Mouse (Mus musculus): Measurements from ENCODE around the gene Zfp580.
"Not testable (repeated sequence)": the region's sequence is repeated elsewhere in the genome, so short reads cannot be mapped to it uniquely, and the experiment has no call there.

Zfp580 gene

DNA sequence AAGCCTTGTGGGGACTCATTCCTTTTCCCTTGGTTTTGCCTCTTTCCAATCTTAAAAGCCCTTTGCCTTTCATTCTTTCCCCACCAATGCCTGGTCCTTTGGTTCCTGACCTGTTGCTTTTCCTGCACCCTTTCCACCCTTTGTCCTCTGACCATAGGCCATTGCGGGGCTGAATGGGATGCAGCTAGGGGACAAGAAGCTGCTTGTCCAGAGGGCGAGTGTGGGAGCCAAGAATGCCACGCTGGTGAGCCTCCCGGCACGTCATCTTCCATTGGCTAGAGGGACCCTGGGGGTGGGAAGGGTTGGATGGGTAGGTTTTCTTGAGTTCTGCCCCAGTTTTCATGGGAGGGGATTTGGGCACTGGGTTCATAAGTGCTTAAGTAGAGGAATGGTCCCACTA, 23.6 kb downstream of the Zfp580 start:
- DNase-seq: peak in 1 of 2 experiments; percentile 67

DNA sequence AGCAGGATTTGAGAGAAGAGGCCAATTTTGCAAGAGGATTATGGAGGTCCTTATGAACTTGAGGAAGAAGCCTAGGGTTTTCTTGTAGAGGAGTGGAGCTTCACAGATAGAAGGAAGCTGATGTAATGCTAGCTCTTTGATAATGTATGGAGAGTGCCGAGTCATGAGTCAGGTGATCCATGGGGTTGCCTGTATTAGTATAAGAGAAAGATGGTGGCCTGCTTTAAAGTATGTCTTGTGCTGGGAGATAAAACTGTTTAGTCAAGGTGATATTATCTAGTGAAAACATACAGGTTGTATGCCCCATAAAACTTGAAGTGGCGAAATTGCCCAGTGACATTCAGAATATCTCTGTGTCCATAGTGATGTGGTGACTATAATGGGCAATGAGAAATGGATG, 25.6 kb downstream of the Zfp580 start:
- no peak for DNase-seq

DNA sequence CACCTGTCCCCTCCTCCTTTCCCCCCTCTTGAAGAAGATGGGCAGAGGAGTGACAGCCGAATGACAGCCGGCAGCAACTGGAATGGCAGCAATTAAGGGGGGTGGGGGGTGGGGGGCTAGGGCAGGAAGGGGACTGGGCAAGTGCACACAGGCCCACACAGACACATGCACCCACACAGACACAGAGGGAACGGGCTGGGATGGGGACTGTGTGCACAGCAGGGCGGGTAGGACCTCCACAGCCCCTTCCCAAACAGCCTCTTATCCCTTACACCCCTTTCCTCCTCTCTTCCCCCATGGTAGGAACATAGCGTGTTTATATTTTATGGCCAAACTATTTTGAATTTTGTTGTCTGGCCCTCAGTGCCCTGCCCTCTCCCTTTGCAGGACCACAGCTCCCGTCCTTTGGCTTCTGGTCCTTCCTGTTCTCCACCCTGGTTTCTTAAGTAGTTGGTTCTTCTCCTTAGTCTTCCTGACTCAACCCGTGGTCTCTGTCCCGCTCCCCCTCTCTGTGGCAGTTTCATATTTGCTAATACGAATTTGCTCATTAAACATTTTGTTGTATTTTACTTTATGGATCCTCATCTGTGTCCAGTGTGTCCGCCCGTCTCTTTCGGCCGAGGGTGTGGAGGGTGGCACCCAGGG, 28.1 kb downstream of the Zfp580 start:
- DNase-seq: not testable (repeated sequence)

DNA sequence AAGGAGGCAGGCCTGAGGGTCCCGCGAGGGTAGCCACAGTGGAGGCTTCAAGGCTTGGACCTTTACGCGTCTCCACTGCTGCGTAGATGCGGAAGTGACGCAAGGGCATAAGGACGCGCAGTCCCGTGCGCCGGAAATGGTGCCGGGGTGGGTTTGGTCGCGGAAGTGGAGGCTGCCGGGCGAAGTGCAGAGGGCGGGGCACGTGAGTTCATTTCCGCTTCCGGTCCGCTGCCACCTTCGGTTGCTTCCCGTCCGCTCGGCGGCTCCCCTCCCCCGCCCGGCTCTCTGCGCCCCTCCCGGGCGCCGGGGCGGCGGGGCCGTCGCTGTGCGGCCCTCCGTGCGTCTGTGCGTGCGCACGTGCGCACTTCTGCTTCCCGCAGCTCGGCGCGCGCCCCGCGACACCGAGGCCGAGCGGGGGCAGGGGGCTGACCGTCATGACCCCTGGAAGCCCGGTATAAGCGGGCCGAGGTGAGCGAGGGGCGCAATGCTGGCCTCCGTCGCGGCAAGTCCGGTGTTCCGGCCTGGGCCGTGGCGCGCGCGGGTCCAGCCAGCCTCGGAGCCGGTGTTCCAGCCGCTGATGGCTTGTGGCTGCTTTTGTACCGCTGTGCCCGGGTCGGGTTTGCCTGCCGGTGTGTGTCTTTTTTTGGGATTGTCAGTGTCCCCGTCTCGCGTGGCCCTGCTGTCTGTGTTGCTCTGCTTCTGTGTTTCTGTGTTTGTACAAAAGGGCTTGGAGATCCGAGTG, 28.8 kb downstream of the Zfp580 start, which contains the start of gene Epn1:
Gene Epn1 (plus strand): TSS at position 226 of the 742 bp plus-strand sequence.
- DNase-seq: peak; percentile 97 to 99

DNA sequence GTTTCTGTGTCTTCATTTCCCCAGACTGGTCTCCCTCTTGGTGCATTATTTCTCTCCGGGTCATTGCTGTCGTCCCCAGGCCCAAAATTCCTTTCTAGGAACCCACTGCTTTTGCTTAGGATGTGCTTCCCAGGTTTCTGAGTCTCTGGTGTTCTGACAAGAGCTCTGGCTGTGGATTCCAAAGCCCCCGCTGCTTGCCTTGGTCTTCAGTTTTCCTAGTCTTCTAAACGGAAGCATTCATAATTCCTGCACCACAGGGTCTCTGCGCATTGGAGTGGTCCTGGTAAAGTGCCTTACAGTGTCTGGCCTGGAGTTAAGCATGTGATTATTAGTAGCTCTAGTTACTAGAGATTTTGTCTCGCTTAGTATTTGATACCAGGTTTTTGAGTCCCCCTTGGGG, 29.5 kb downstream of the Zfp580 start:
- no peak for DNase-seq

DNA sequence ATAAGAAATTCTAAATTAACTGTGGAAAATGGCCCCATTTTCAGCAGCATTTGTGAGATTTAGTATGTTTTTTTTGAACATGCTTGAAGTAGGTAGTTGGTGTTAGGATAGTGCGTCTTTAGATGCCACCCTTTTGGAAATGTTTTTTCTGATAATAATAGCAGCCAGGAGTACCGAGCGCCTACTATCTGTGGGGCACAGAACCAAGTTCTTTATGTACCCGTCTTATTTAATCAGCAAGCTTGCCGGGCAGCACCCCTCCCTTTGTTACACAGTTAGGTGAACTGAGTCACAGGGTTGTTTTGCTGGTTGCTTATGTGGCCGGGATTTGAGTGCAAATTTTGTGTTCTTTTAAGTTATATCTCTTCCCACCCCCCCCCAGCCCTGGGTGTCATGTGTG, 29.9 kb downstream of the Zfp580 start:
- no peak for DNase-seq

DNA sequence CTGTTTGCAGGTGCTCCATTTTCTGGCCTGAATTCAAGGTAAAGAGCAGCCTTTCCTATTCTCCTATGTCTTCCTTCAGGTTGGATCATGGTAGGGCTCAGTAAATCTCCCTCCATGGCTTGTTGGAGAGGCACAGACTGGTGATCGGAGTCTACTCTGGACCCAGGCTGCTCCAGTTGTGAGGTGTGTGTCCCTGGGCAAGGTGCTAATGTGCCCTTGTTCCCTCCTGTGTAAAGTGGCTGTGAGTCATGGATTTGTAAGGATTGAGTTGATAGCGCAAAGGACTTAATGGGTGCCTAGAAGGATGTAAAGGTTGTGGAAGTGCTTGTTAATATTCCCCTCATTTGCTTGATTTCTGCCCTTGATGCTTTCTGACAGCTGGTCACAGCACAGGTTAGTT, 30.6 kb downstream of the Zfp580 start:
- no peak for DNase-seq

DNA sequence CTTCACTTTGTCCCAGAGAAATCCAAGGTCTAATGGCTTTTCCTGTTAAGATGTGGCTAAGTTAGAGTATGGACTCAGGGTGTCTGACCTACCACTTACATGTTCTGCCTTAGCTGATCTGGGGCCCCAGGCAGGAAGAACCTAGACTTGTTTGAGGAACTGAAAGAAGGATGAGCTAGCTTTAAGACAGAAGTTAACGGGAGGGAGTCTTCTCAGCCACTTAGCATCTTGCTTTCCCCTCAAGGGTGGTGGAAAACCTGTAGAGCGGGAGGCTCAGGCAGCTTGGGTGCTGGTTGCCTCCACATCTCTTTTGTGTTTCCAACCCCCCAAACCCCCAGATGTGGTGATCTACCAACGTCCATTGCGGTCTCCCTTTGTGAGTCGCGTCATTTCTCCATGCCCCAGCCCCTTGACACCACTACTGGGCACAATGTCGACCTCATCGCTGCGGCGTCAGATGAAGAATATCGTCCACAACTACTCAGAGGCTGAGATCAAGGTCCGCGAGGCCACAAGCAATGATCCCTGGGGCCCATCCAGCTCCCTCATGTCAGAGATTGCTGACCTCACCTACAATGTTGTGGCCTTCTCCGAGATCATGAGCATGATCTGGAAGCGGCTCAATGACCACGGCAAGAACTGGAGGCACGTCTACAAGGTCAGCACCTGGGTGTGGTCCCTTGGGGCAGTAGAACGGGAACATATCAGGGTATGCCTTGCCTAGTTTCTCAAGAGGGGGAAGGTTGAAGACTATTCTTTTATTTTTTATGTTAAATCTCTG, 32.2 kb downstream of the Zfp580 start:
- peak; percentile 59 to 80 for DNase-seq

DNA sequence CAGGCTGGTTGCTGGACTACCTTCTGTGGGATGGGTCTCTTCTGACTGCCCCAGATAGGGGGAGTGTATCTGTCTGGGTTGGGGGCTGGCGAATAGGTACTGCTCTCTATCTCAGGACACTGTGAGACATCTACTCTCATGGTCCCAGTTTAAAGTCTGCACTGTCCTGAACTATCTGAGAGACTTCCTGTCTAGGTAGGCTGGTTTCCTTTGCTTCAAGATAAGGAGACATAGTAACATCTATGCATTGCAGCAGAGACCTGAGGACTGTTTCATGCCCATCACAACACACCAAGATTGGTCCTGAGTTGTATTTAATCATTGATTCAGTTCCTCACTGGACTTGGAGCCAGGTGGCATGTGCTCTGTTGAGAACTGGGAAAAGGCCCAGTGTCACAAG, 34.2 kb downstream of the Zfp580 start:
- no peak for DNase-seq

DNA sequence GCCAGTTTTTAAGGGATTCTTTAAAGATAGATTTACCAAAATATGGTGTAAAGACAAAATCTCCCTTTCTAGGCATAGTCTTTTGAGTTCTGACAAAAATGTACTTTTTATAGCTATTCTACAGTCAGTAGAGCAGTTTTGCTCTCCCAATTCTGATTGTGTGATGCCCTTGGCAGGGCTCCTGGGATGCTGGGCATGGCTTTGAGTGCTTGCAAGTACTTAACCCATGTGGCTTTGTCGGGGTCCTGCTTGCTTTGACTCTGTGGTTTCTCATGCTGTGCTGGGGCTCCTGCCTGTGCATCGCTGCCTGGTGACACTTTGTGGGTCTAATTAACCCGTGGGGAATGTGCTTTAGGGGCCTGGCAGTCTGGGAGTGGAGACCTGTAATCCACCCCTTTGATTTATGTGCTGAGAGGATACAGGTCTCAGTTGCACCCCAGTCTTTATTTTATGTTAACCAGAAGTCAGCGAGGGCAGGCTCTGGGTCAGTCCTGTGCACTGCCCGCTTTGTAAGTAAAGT, 35.6 kb downstream of the Zfp580 start:
- DNase-seq: peak in 1 of 2 experiments; percentile 31

DNA sequence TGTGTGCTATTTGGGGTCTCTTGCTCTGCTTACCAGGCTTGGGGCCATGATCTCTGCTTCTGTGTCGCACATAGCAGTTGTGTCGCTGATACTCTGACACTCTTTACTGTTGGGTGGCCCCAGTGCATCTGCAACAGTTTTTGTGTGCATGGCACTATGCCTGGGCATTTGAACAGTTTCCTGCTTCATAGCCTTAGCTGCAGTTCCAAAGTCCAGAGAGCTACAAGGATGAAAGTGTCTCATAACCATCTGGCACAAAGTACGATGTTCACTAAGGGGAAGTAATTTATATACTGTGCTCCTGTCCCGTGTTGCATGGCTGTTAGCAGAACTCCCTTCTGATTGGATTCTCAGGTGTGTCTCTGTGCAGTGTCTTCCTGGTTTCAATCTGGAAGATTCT, 36.5 kb downstream of the Zfp580 start:
- peak in 1 of 2 experiments; percentile 53 for DNase-seq

DNA sequence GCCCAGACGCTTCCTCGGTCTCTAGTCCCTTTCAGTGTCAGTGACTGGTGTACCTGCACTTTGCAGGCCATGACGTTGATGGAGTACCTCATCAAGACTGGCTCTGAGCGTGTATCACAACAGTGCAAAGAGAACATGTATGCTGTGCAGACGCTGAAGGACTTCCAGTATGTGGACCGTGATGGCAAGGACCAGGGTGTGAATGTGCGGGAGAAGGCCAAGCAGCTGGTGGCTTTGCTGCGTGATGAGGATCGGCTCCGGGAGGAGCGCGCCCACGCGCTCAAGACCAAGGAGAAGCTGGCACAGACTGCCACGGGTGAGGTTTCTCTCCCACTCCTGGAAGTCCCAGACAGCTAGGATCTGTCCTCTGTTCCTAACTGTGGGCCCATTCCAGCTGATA, 38.5 kb downstream of the Zfp580 start:
- peak in 1 of 2 experiments; percentile 28 for DNase-seq

DNA sequence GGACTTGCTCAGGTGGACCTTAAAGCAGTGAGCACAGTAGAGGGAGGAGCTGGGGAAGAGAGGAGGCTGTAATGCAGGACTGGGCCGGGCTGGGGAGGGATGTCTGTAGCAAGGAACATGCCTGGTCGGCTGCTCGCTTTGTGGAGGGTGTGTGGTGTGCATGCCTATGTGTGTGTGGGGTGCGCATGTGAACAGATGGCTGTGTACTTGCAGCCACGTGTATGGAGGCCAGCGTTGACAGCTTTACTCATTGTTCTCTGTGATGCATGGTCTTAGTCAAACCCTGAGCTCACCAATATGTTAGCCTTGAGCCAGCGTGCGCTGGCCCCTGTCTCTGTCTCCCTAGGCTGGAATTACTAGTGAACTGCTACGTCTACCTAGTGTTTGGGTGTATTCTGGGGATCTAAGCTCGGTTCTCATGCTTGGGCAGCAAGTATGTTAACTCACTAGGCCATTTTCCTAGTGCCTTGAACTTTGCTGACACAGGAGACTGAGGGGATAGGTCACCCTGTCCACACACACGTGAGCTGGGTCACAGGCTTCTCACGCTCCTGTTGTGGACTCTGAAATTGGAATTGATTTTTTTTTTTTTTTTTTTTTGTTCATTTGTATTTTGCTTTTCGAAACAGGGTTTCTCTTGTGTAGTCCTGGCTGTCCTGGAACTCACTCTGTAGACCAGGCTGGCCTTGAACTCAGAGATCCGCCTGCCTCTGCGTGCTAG, 39.8 kb downstream of the Zfp580 start:
- DNase-seq: no peak

DNA sequence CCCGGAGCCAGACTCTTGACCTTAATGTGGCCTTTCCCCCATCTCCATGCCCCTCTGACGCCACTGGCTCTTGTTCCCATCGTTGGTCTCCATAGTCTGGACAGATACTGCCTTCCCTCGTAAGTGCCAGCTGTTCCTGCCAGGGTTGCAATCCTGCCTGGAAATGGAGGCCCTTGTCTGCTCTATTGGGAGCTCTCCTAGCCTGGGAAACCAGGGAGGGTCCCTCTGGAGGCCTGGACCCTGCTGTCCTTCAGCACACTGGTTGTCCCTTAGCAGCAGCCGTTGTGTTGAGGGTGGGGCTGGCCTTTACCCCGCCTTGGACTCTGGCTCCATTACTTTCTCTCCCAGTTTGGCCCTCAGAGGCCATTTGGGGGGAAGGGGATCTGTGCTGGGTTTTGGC, 41.0 kb downstream of the Zfp580 start:
- peak in 1 of 2 experiments; percentile 34 for DNase-seq

DNA sequence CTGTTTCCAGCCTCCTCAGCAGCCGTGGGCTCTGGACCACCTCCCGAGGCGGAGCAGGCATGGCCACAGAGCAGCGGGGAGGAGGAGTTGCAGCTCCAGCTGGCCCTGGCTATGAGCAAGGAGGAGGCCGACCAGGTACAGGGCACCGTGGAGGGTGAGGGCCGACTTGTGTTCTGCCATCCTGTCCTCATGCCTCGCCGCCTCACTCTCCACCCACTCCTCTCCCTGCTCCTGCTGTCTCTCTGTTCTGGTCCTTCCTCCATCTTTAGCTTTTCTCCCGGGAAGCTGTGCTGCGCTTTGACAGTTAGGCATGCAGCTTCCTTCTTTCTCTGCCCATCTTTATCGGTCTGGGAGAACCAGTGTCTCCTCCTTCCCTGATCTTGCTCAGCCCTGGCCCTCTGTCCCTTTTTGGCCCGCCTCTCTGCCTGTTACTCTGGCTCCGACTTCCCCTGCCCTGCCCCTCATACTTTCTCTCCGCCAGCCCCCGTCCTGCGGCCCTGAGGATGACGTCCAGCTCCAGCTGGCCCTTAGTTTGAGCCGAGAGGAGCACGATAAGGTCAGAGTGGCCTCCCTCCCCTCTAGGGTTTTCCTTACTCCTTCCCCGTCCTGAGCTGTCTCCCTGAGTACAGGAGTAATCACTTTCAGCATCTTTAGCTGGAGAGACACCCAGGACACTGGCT, 41.6 kb downstream of the Zfp580 start:
- DNase-seq: peak in 1 of 2 experiments; percentile 46

DNA sequence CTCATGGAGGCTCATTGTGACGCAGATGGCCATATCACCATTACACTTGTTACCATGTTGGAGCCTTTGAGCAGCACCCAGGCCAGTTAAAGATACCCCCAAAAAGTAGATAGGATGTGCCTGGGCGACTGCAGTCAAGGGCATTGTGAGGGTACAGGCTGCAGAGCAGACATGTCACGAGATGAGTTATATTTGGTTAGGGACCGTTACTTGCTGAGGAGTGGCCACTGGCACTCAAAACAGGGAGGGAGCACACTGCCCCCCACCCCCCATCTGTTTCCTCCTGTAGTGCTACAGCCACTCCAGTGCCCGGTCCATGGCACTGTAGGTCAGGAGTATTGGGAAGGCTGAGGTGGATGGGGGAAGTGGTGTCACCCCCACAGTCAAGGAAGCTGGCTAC, 47.4 kb downstream of the Zfp580 start:
- DNase-seq: no peak

DNA sequence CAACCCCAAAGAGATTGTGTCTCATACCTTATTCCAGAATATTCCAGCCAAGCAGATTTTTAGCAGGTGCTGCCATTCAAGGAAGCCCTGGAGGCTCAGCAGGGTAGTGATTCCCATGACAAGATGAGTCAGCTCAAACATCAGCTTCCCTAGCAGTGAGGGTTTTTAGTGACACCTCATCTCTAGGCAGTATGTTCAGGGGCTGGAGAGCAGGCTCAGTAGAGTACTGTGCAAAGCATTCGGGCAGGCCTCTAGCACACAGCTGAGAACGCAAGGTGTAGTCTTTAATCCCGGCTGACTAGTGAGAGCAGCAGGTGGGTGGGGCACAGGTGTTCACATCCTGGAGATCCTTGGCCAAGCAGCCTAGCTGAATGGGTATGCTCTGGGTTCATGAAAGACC, 48.5 kb downstream of the Zfp580 start:
- DNase-seq: no peak

DNA sequence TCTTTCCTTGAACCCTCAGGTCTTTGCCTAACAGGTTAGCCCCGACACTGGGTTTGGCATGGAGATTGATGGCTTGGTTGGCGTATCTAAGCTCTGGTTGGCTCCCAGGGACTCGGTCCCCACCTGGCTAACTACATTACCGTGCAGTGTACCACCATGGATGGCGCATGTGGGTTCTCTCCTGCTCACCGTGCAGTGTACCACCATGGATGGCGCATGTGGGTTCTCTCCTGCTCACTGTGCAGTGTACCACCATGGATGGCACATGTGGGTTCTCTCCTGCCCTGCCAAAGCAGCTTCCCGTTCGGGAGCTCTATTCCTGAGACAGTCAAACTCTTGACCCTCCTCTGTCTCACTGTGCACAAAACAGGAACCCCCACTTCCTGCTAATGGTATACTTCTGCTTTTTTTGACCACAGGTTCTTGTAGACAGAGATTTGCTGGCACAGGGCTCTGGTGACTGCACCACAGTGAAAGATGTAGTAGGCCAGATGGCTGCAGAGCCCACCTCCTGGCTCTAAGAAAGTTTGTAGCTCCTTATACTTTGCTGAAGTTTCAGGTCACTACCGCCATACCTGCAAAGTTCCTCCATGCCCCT, 49.8 kb downstream of the Zfp580 start:
- no peak for DNase-seq

DNA sequence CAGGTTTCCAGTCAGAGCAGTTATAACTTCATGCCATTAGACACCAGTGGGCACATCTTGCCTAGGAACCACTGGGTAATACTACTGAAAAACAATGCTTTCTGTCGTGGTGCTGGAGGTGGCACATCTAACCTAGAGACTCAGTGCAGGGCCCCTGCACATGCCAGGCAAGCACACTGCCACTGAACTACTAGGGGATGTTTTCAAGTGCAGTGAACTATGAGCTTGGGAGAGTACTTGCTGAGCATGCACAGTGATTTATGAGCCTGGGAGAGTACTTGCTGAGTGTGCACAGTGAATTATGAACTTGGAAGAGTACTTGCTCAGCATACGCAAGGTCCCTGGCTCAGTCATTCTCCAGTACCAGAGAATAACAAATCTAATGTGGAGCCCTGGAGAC, 51.2 kb downstream of the Zfp580 start:
- no peak for DNase-seq
